Mouse (Mus musculus) bone marrow, adult 2 months (tissue): ENCODE data around the gene Lpxn. TPM values are rescaled to one million over a fixed set of nuclear protein-coding genes. Genes with fewer than 3 reads are reported as not detected.

Experiments
- H3K27ac ChIP-seq: fragments of 200-500 bp; 2 replicates; pipeline ENCODE4 v1.5.1; 2012; ENCODE audit warnings: low read depth, mild to moderate bottlenecking, control low read depth, inconsistent platforms, low read length; ENCODE audit not compliant: control insufficient read depth, poor library complexity, insufficient read depth
- H3K4me1 ChIP-seq: fragments of 200-500 bp; 2 replicates; pipeline ENCODE4 v1.6.1; 2011; ENCODE audit warnings: low read length; ENCODE audit not compliant: control insufficient read depth, insufficient read depth
- H3K4me3 ChIP-seq: fragments of 200-500 bp; replicated peaks from 2 replicates; pipeline ENCODE3; 2011; ENCODE audit warnings: mild to moderate bottlenecking, low read depth, low read length, control low read depth; ENCODE audit not compliant: control insufficient read depth
- CTCF ChIP-seq: fragments of 200-500 bp; IDR thresholded peaks from 2 replicates; pipeline ENCODE4 v1.5.1; 2011; ENCODE audit warnings: low read length, control low read depth; ENCODE audit not compliant: control insufficient read depth, insufficient read depth
- POLR2A ChIP-seq: fragments of 200-500 bp; IDR thresholded peaks from 2 replicates; pipeline ENCODE4 v1.6.1; 2011; ENCODE audit warnings: low read depth, mild to moderate bottlenecking, control low read depth, low read length, borderline replicate concordance; ENCODE audit not compliant: control insufficient read depth
- WGBS: fragments of 180-500 bp; shearing (Covaris S2); methylation state at CpG from one replicate; pipeline ENCODE4 v1.1.7; 2018; 5-methylcytosine and 5-hydroxymethylcytosine counted together
- polyA plus RNA-seq: library from polyadenylated mRNA; stranded (reverse); fragments of >200 nt; gene quantifications from 2 replicates; pipeline ENCODE4 v1.2.4, GENCODE M21; 2011; ENCODE audit warnings: low replicate concordance; ENCODE audit not compliant: missing spikeins, insufficient read depth, insufficient read length

The Lpxn gene
- polyA plus RNA-seq, 1 experiment = 12.3 TPM

GRCm38 (mm10) chr19:12799081-12799480 is 3.1 kb downstream of the Lpxn start:
- H3K27ac ChIP-seq = peak overlapping the region; percentile 76; the same call in 1 of the 2 replicates
- TF ChIP-seq CTCF (no peak), POLR2A (no peak)
- 69% methylated on average over 3 of the region's 3 CpGs for WGBS
- H3K4me1 ChIP-seq = peaks cover 2% of the 10 kb centered on the region; the same call in 1 of the 2 replicates
- no peak overlapping the region for H3K4me3 ChIP-seq

GRCm38 (mm10) chr19:12800621-12801020 is 4.6 kb downstream of the Lpxn start:
- H3K4me1 ChIP-seq = peaks cover 2% of the 10 kb centered on the region; the same call in 1 of the 2 replicates
- TF ChIP-seq CTCF (no peak), POLR2A (no peak)
- no peak overlapping the region for H3K27ac ChIP-seq
- WGBS = 65% methylated on average over 2 of the region's 2 CpGs
- H3K4me3 ChIP-seq = no peak overlapping the region

GRCm38 (mm10) chr19:12801046-12801445 is 5.1 kb downstream of the Lpxn start:
- H3K4me1 ChIP-seq = peaks cover 3% of the 10 kb centered on the region; the same call in 1 of the 2 replicates
- no peak overlapping the region for H3K4me3 ChIP-seq
- no peak overlapping the region for H3K27ac ChIP-seq
- TF ChIP-seq POLR2A (no peak), CTCF (no peak)
- WGBS = 19% methylated on average over 3 of the region's 3 CpGs

- H3K4me3 ChIP-seq = no peak overlapping the region
- H3K27ac ChIP-seq = no peak overlapping the region
- peaks cover 3% of the 10 kb centered on the region; the same call in 1 of the 2 replicates for H3K4me1 ChIP-seq
- TF ChIP-seq POLR2A (no peak), CTCF (no peak)
- 82% methylated on average over 3 of the region's 3 CpGs for WGBS
Measured at GRCm38 (mm10) chr19:12802830-12803229, 6.8 kb downstream of the Lpxn start.

- TF ChIP-seq CTCF (no peak), POLR2A (no peak)
- Histone ChIP-seq H3K4me1 (peaks cover 3% of the 10 kb centered on the region; the same call in 1 of the 2 replicates), H3K4me3 (no peak overlapping the region), H3K27ac (no peak overlapping the region)
- WGBS = 67% methylated on average over 1 of the region's 1 CpGs
Measured at GRCm38 (mm10) chr19:12804237-12804636, 8.2 kb downstream of the Lpxn start.

GRCm38 (mm10) chr19:12805730-12806129 is 9.7 kb downstream of the Lpxn start:
- H3K4me1 ChIP-seq = peaks cover 2% of the 10 kb centered on the region; the same call in 1 of the 2 replicates
- 69% methylated on average over 3 of the region's 3 CpGs for WGBS

GRCm38 (mm10) chr19:12806214-12806613 is 10.2 kb downstream of the Lpxn start:
- Histone ChIP-seq H3K4me3 (no peak overlapping the region), H3K27ac (no peak overlapping the region), H3K4me1 (peaks cover 1% of the 10 kb centered on the region; the same call in 1 of the 2 replicates)
- TF ChIP-seq POLR2A (no peak), CTCF (no peak)
- WGBS = 33% methylated on average over 2 of the region's 2 CpGs

More at GRCm38 (mm10) chr19:12805730-12806129, 9.7 kb downstream of the Lpxn start:
- H3K27ac ChIP-seq = no peak overlapping the region
- H3K4me3 ChIP-seq = no peak overlapping the region
- TF ChIP-seq POLR2A = no peak
- TF ChIP-seq CTCF = no peak

- TF ChIP-seq CTCF = no peak
- TF ChIP-seq POLR2A = no peak
- H3K27ac ChIP-seq = no peak overlapping the region
- WGBS = 78% methylated on average over 1 of the region's 1 CpGs
- H3K4me3 ChIP-seq = no peak overlapping the region
- H3K4me1 ChIP-seq = no peaks in the 10 kb centered on the region
Measured at GRCm38 (mm10) chr19:12812644-12813364, 16.8 kb downstream of the Lpxn start.
